Mouse (Mus musculus) small intestine, adult 2 months (tissue): ENCODE measurements around the gene Hes7.

ENCODE experiments used
- CTCF ChIP-seq: fragments of 200-500 bp; IDR thresholded peaks from 2 replicates; pipeline ENCODE4 v1.5.1; 2012; ENCODE audit warnings: low read depth, mild to moderate bottlenecking, control low read depth, inconsistent platforms, low read length, moderate library complexity, mixed read lengths; ENCODE audit not compliant: insufficient replicate concordance, insufficient read length; ENCODE audit errors: extremely low read depth
- POLR2A ChIP-seq: fragments of 200-500 bp; IDR thresholded peaks from 2 replicates; pipeline ENCODE4 v1.6.1; 2012; ENCODE audit warnings: low read depth, mild to moderate bottlenecking, control low read depth, inconsistent platforms, low read length, moderate library complexity

- TF ChIP-seq POLR2A (0 out of 2 replicates have a peak, but pooled peaks have one; percentile 13), CTCF (peak; percentile 71; the same call in 1 of the 2 replicates)
Observed at GRCm38 (mm10) chr11:69125041-69125851, 5.0 kb downstream of the Hes7 start.
